Mouse (Mus musculus) small intestine, adult 2 months (tissue): ENCODE data around the gene Ubxn11.

Experiments used
- CTCF ChIP-seq: fragments of 200-500 bp; IDR thresholded peaks from 2 replicates; pipeline ENCODE4 v1.5.1; 2012; ENCODE audit warnings: low read depth, mild to moderate bottlenecking, control low read depth, inconsistent platforms, low read length, moderate library complexity, mixed read lengths; ENCODE audit not compliant: insufficient replicate concordance, insufficient read length; ENCODE audit errors: extremely low read depth
- POLR2A ChIP-seq: fragments of 200-500 bp; IDR thresholded peaks from 2 replicates; pipeline ENCODE4 v1.6.1; 2012; ENCODE audit warnings: low read depth, mild to moderate bottlenecking, control low read depth, inconsistent platforms, low read length, moderate library complexity

GRCm38 (mm10) chr4:134172391-134172790 is 70.0 kb downstream of the Ubxn11 start:
- TF ChIP-seq CTCF, result no peak
- no peak for TF ChIP-seq POLR2A
